Mouse (Mus musculus) cortical plate, adult 2 months (tissue): ENCODE measurements around the gene Emx2.

Experiments used
- CTCF ChIP-seq: fragments of 200-500 bp; IDR thresholded peaks from 2 replicates; pipeline ENCODE4 v1.5.1; 2011; ENCODE audit warnings: mild to moderate bottlenecking, control low read depth, low read length; ENCODE audit not compliant: insufficient read depth; ENCODE audit errors: extremely low read depth
- POLR2A ChIP-seq: fragments of 200-500 bp; IDR thresholded peaks from 2 replicates; pipeline ENCODE4 v1.6.1; 2011; ENCODE audit warnings: mild to moderate bottlenecking, low read length, control low read depth; ENCODE audit not compliant: insufficient read depth; ENCODE audit errors: extremely low read depth

DNA sequence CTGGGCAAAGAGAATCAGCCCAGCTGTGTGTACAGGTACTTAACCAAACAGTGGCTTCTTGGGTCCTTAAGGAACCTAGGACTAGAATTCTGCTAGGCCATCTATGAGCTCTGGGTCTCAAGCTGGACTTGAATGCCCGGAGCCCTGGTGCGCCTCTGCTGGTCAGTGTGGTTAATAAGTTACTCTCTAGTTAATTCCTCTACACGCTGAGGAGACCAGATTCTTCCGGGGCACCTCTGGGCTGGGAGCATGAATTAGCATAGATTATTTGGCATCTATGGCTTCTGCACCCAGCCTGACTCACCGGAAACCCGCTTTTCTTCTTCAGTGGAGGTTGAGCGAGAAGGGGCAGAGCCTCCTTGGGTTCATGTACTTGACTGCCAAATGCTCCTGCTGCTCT lies 2.5 kb upstream of the Emx2 start:
- no peak for TF ChIP-seq POLR2A
- TF ChIP-seq CTCF: no peak
